Mouse (Mus musculus): Measurements from ENCODE around the gene Necab3.

DNA sequence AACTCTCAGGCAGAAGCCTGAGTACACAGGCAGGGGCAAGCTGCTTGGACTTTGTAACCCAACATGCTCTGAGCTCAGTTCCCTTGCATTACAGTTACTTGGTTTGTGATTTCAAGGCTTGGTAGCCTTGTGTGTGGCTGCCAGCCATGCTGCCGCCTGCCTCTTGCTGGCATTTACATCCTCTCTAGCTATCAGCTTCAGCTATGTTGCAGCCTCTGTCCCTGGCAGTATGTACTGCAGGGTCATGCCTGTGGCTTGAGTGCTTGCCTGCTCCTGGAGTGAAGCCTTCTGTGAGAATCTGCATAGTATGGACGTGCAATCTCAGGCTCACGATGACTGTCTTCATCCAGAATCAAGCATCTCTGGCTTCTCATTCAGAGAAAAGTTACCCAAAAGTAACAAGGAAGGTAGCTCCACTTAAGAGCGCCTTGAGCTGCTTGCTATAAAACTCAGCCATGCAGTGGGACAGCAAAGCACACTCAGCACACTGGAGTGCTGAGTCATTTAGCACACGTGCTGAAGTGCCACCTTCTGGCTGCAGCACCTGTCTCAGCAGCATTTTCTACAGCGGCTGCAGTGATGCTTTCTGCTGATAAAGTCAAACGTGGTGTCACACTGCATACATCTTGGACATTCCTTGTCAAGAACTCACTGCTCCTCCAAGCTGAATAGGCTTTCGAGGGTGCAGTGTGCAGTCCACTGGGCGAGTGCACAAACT, 51.0 kb downstream of the Necab3 start:
- TF ChIP-seq POLR2A (IDR thresholded peaks at IDR 0.05; ENCODE audit: low read depth, low read length): no peak
- TF ChIP-seq CTCF (conservative IDR thresholded peaks at IDR 0.05; ENCODE audit: insufficient read depth, insufficient read length, low read depth, low read length): peak; percentile 63

All from kidney, adult 2 months (tissue).